Mouse (Mus musculus): Measurements from ENCODE around the gene Phtf2. TPM values are rescaled to one million over a fixed set of nuclear protein-coding genes. Genes with fewer than 3 reads are reported as not detected.

Phtf2 gene
- polyA plus RNA-seq (2012; rRNA removed) = 0.36 and 0.52 TPM in 2 replicates

DNA sequence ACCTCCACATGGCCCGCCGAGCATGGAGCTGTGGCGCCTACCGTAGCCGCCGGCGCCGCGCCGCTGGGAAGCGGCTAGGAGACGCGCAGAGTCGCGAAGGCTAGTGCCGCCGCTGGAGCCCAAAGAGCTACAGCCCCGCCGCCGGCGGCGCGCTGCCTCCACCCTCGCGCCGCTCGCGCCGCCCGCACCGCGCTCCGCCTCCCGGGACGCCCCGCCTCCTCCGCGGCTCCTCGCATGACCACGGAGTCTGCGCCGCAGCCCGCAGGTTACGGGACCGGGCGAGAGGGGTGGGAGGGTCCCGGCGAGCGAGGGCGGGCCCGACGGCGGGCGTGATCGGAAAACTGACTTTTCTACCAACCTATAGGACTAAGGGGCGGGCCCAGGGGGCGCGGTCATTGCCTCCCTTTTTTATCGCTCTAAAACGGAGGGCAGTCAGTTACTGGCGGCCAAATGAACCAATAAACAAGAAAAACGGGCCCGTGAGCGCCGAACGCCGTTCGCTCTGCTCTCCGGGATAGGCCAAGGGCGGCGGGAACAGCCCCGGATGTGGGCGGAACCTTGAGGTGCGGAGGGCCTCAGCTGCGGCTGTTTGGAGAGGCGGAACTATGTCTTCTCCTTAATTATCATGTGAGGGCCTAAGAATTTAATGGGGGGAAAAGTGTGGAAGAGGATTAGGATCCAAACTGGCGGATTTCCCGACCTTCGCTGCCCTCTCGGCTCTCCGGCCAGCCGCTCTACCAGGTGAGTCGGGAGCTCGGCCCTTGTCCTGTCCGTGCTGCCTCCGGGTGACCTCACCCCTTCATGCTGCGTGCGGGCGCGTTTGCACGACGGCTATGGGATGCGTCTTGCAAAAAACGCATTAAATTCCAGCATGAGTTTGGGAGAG is at the start of gene Phtf2, which contains the start of gene Tmem60:
Phtf2 (minus strand) TSS at position 210 of the 886 bp plus-strand sequence.
Tmem60 (plus strand) TSS at position 277 of the 886 bp plus-strand sequence.

Other genes starting within 250 kb of the Phtf2 start
- 1.0 and 1.5 TPM in 2 replicates for gene Tmem60, start 67 bp upstream of the Phtf2 start, polyA plus RNA-seq (2012; rRNA removed)
- gene Rsbn1l, start 74.3 kb upstream of the Phtf2 start, polyA plus RNA-seq (2012; rRNA removed) = 1.3 and 1.7 TPM in 2 replicates
- 5.8 and 7.8 TPM in 2 replicates for gene Ptpn12, start 173.8 kb upstream of the Phtf2 start, polyA plus RNA-seq (2012; rRNA removed)